ENCODE assay signal across 29 mouse cellular contexts in genomic region chr16:81170828-81171227, GRCm38 (mm10). TPM values are rescaled to one million over a fixed set of nuclear protein-coding genes. Genes with fewer than 3 reads are reported as not detected.
DNase-seq lines count a peak whose midpoint lies in the region; ATAC-seq and TF ChIP-seq lines count a peak whose summit lies in the region.
"Had no signal": no experiment of that assay in that cellular context is flagged by ENCODE, and none has a peak within 500 bp of the region (broad histone marks: within the 10 kb centered on the region; RNA-seq: fewer than 3 reads in every experiment).

No protein-coding gene starts in this region.

- no peaks in the 10 kb centered on the region for H3K9me3 ChIP-seq in forebrain, embryonic 13.5 days (replicated peaks)
- H3K9me3 ChIP-seq in forebrain, embryonic 10.5 days = no peaks in the 10 kb centered on the region
- no peaks in the 10 kb centered on the region for H3K9me3 ChIP-seq in hindbrain, postnatal 0 days (ENCODE audit: low read length)
- H3K9me3 ChIP-seq in hindbrain, embryonic 16.5 days (ENCODE audit: control insufficient read depth, low read length) = no peaks in the 10 kb centered on the region
- no peaks in the 10 kb centered on the region for H3K9me3 ChIP-seq in midbrain, embryonic 14.5 days (ENCODE audit: control insufficient read depth, low read length)
- H3K9me3 ChIP-seq in midbrain, embryonic 10.5 days (replicated peaks) = no peaks in the 10 kb centered on the region
- no peaks in the 10 kb centered on the region for H3K9me3 ChIP-seq in midbrain, embryonic 16.5 days (replicated peaks; ENCODE audit: control insufficient read depth, low read length, poor library complexity, severe bottlenecking)
- H3K9me3 ChIP-seq in midbrain, embryonic 11.5 days (ENCODE audit: control insufficient read depth, low read length) = no peaks in the 10 kb centered on the region
- H3K9me3 ChIP-seq: embryonic facial prominence, embryonic 13.5 days; embryonic facial prominence, embryonic 15.5 days; G1E had no signal

- no peak overlapping the region for H3K4me3 ChIP-seq in forebrain, embryonic 13.5 days
- no peak overlapping the region for H3K4me3 ChIP-seq in forebrain, embryonic 10.5 days
- no peak overlapping the region for H3K4me3 ChIP-seq in hindbrain, postnatal 0 days (ENCODE audit: low read length)
- H3K4me3 ChIP-seq in hindbrain, embryonic 16.5 days (ENCODE audit: low read length) = no peak overlapping the region
- no peak overlapping the region for H3K4me3 ChIP-seq in midbrain, embryonic 14.5 days (replicated peaks; ENCODE audit: low read depth, low read length)
- no peak overlapping the region for H3K4me3 ChIP-seq in midbrain, embryonic 10.5 days
- no peak overlapping the region for H3K4me3 ChIP-seq in midbrain, embryonic 16.5 days (ENCODE audit: low read depth, low read length)
- H3K4me3 ChIP-seq in midbrain, embryonic 11.5 days (ENCODE audit: low read depth, low read length) = no peak overlapping the region
- H3K4me3 ChIP-seq: embryonic facial prominence, embryonic 13.5 days; embryonic facial prominence, embryonic 15.5 days; erythroblast, embryonic 14.5 days had no signal

- 0 out of 2 replicates have a peak, but pooled peaks have one; percentile 27 for ATAC-seq in forebrain, embryonic 13.5 days
- no peak for ATAC-seq in hindbrain, postnatal 0 days
- ATAC-seq in hindbrain, embryonic 16.5 days = no peak
- no peak for ATAC-seq in midbrain, embryonic 14.5 days (ENCODE audit: low FRiP score, low TSS enrichment)
- ATAC-seq in midbrain, embryonic 16.5 days = peak; percentile 73; the same call in 1 of the 2 replicates
- no peak for ATAC-seq in midbrain, embryonic 11.5 days (ENCODE audit: low FRiP score)
- ATAC-seq: activated CD4-positive, CD25-positive, alpha-beta regulatory T cell, adult 4 months; CD4-positive, CD25-positive, alpha-beta regulatory T cell, adult 4 months; forebrain, embryonic 16.5 days; Patski had no signal

- no peak for DNase-seq in forebrain, embryonic 10.5 days (ENCODE audit: extremely low spot score, low spot score)
- peak; percentile 5 for DNase-seq in hindbrain, postnatal 0 days (ENCODE audit: low spot score)
- peak; percentile 14 for DNase-seq in midbrain, embryonic 14.5 days
- no peak for DNase-seq in midbrain, embryonic 10.5 days (ENCODE audit: low spot score)
- no peak for DNase-seq in midbrain, embryonic 11.5 days (ENCODE audit: low spot score, missing footprints)
- DNase-seq: adrenal gland, adult 8-10 months; adrenal gland, postnatal 14 days; adrenal gland, postnatal 36 days; B cell, adult 2 months; cerebellum, adult 11 months; cerebellum, adult 18-20 months; cerebellum, adult 8-10 months; cerebellum, adult 9-11 months; cerebellum, postnatal 14 days; cerebellum, postnatal 36 days; embryo, embryonic 11 days had no signal

- H3K27me3 ChIP-seq in forebrain, embryonic 13.5 days = no peaks in the 10 kb centered on the region
- H3K27me3 ChIP-seq in forebrain, embryonic 10.5 days (ENCODE audit: poor library complexity, severe bottlenecking) = no peaks in the 10 kb centered on the region
- no peaks in the 10 kb centered on the region for H3K27me3 ChIP-seq in hindbrain, postnatal 0 days (ENCODE audit: insufficient read depth, low read length)
- no peaks in the 10 kb centered on the region for H3K27me3 ChIP-seq in hindbrain, embryonic 16.5 days (replicated peaks; ENCODE audit: control insufficient read depth, insufficient read depth, low read length)
- no peaks in the 10 kb centered on the region for H3K27me3 ChIP-seq in midbrain, embryonic 14.5 days (ENCODE audit: control insufficient read depth, insufficient read depth, low read length)
- H3K27me3 ChIP-seq in midbrain, embryonic 10.5 days (ENCODE audit: low read depth, poor library complexity, severe bottlenecking) = no peaks in the 10 kb centered on the region
- no peaks in the 10 kb centered on the region for H3K27me3 ChIP-seq in midbrain, embryonic 16.5 days (ENCODE audit: control insufficient read depth, insufficient read depth, low read depth, low read length)
- H3K27me3 ChIP-seq in midbrain, embryonic 11.5 days (ENCODE audit: control insufficient read depth, insufficient read depth, low read length) = no peaks in the 10 kb centered on the region
- H3K27me3 ChIP-seq: CH12.LX; embryonic facial prominence, embryonic 13.5 days; embryonic facial prominence, embryonic 15.5 days; Patski had no signal

- H3K4me1 ChIP-seq in forebrain, embryonic 13.5 days = no peaks in the 10 kb centered on the region
- no peaks in the 10 kb centered on the region for H3K4me1 ChIP-seq in forebrain, embryonic 10.5 days
- no peaks in the 10 kb centered on the region for H3K4me1 ChIP-seq in hindbrain, postnatal 0 days (ENCODE audit: insufficient read depth, low read length)
- no peaks in the 10 kb centered on the region for H3K4me1 ChIP-seq in hindbrain, embryonic 16.5 days (ENCODE audit: control insufficient read depth, insufficient read depth, low read depth, low read length)
- H3K4me1 ChIP-seq in midbrain, embryonic 14.5 days (ENCODE audit: control insufficient read depth, insufficient read depth, low read length) = no peaks in the 10 kb centered on the region
- no peaks in the 10 kb centered on the region for H3K4me1 ChIP-seq in midbrain, embryonic 10.5 days
- no peaks in the 10 kb centered on the region for H3K4me1 ChIP-seq in midbrain, embryonic 16.5 days (ENCODE audit: control insufficient read depth, insufficient read depth, low read length)
- H3K4me1 ChIP-seq in midbrain, embryonic 11.5 days (ENCODE audit: control insufficient read depth, insufficient read depth, low read length) = no peaks in the 10 kb centered on the region
- H3K4me1 ChIP-seq: embryonic facial prominence, embryonic 13.5 days; embryonic facial prominence, embryonic 15.5 days had no signal

- no peak overlapping the region for H3K4me2 ChIP-seq in forebrain, embryonic 13.5 days
- no peak overlapping the region for H3K4me2 ChIP-seq in hindbrain, postnatal 0 days (ENCODE audit: low read depth, low read length)
- no peak overlapping the region for H3K4me2 ChIP-seq in hindbrain, embryonic 16.5 days (ENCODE audit: low read length)
- no peak overlapping the region for H3K4me2 ChIP-seq in midbrain, embryonic 14.5 days (ENCODE audit: low read length)
- no peak overlapping the region for H3K4me2 ChIP-seq in midbrain, embryonic 16.5 days (ENCODE audit: low read length)
- no peak overlapping the region for H3K4me2 ChIP-seq in midbrain, embryonic 11.5 days
- H3K4me2 ChIP-seq: embryonic facial prominence, embryonic 13.5 days; embryonic facial prominence, embryonic 15.5 days had no signal

- WGBS in forebrain, embryonic 13.5 days = 63% methylated on average over 2 of the region's 2 CpGs
- WGBS in forebrain, embryonic 10.5 days = 86% methylated on average over 2 of the region's 2 CpGs
- WGBS in hindbrain, postnatal 0 days = 63% methylated on average over 2 of the region's 2 CpGs
- 76% methylated on average over 2 of the region's 2 CpGs for WGBS in hindbrain, embryonic 16.5 days
- 61% methylated on average over 2 of the region's 2 CpGs for WGBS in midbrain, embryonic 14.5 days
- 77% methylated on average over 2 of the region's 2 CpGs for WGBS in midbrain, embryonic 10.5 days
- WGBS in midbrain, embryonic 16.5 days = 61% methylated on average over 2 of the region's 2 CpGs
- WGBS in midbrain, embryonic 11.5 days = 80% methylated on average over 2 of the region's 2 CpGs

- H3K36me3 ChIP-seq in forebrain, embryonic 13.5 days (ENCODE audit: poor library complexity, severe bottlenecking) = no peaks in the 10 kb centered on the region
- no peaks in the 10 kb centered on the region for H3K36me3 ChIP-seq in forebrain, embryonic 10.5 days (replicated peaks)
- H3K36me3 ChIP-seq in hindbrain, postnatal 0 days (ENCODE audit: insufficient read depth, low read length) = no peaks in the 10 kb centered on the region
- no peaks in the 10 kb centered on the region for H3K36me3 ChIP-seq in hindbrain, embryonic 16.5 days (ENCODE audit: control insufficient read depth, insufficient read depth, low read length)
- no peaks in the 10 kb centered on the region for H3K36me3 ChIP-seq in midbrain, embryonic 14.5 days (ENCODE audit: control insufficient read depth, insufficient read depth, low read length)
- no peaks in the 10 kb centered on the region for H3K36me3 ChIP-seq in midbrain, embryonic 10.5 days
- H3K36me3 ChIP-seq in midbrain, embryonic 16.5 days (ENCODE audit: control insufficient read depth, insufficient read depth, low read length) = no peaks in the 10 kb centered on the region
- no peaks in the 10 kb centered on the region for H3K36me3 ChIP-seq in midbrain, embryonic 11.5 days (ENCODE audit: control insufficient read depth, insufficient read depth, low read length)
- H3K36me3 ChIP-seq: embryonic facial prominence, embryonic 13.5 days; embryonic facial prominence, embryonic 15.5 days; G1E had no signal

- no peak overlapping the region for H3K27ac ChIP-seq in forebrain, embryonic 13.5 days
- H3K27ac ChIP-seq in forebrain, embryonic 10.5 days = no peak overlapping the region
- H3K27ac ChIP-seq in hindbrain, postnatal 0 days = no peak overlapping the region
- no peak overlapping the region for H3K27ac ChIP-seq in hindbrain, embryonic 16.5 days (ENCODE audit: low read depth, low read length)
- H3K27ac ChIP-seq in midbrain, embryonic 14.5 days (replicated peaks; ENCODE audit: low read depth, low read length) = no peak overlapping the region
- no peak overlapping the region for H3K27ac ChIP-seq in midbrain, embryonic 10.5 days (replicated peaks)
- no peak overlapping the region for H3K27ac ChIP-seq in midbrain, embryonic 16.5 days (ENCODE audit: low read length)
- H3K27ac ChIP-seq in midbrain, embryonic 11.5 days (ENCODE audit: low read depth, low read length) = no peak overlapping the region
- H3K27ac ChIP-seq: embryonic facial prominence, embryonic 13.5 days; embryonic facial prominence, embryonic 15.5 days had no signal

- H3K9ac ChIP-seq in forebrain, embryonic 13.5 days = no peak overlapping the region
- no peak overlapping the region for H3K9ac ChIP-seq in hindbrain, postnatal 0 days (replicated peaks; ENCODE audit: low read length)
- H3K9ac ChIP-seq in hindbrain, embryonic 16.5 days (ENCODE audit: low read depth, low read length) = no peak overlapping the region
- H3K9ac ChIP-seq in midbrain, embryonic 14.5 days (replicated peaks; ENCODE audit: low read length) = no peak overlapping the region
- no peak overlapping the region for H3K9ac ChIP-seq in midbrain, embryonic 16.5 days (ENCODE audit: low read depth, low read length)
- H3K9ac ChIP-seq in midbrain, embryonic 11.5 days (ENCODE audit: low read length) = no peak overlapping the region
- H3K9ac ChIP-seq: embryonic facial prominence, embryonic 13.5 days; embryonic facial prominence, embryonic 15.5 days had no signal

- TF ChIP-seq CTCF in hindbrain, postnatal 0 days (IDR thresholded peaks at IDR 0.05; ENCODE audit: low read depth) = no peak

RNA-seq across cellular contexts. Expression of gene Ncam2, which starts 29.7 kb away (rescaled TPM):
- polyA plus RNA-seq in forebrain, embryonic 13.5 days (2015; fragmentation: Nextera tagmentation; extraction: Ambion mirVana) = 5.7 and 7.5 TPM in 2 replicates
- polyA plus RNA-seq in forebrain, embryonic 10.5 days (2016; fragmentation: Nextera tagmentation; extraction: Ambion mirVana) = 0.50 and 0.95 TPM in 2 replicates
- total RNA-seq in hindbrain, postnatal 0 days (2014; rRNA removed) = 54.0 and 54.6 TPM in 2 replicates
- 26.8 and 28.1 TPM in 2 replicates for polyA plus RNA-seq in hindbrain, postnatal 0 days (2015; fragmentation: Nextera tagmentation; extraction: Ambion mirVana)
- polyA plus RNA-seq in hindbrain, embryonic 16.5 days (2015; fragmentation: Nextera tagmentation; extraction: Ambion mirVana) = 25.0 and 28.6 TPM in 2 replicates
- polyA plus RNA-seq in midbrain, embryonic 14.5 days (2014; fragmentation: Nextera tagmentation; extraction: Ambion mirVana) = 24.2 and 25.0 TPM in 2 replicates
- polyA plus RNA-seq in midbrain, embryonic 10.5 days (2016; fragmentation: Nextera tagmentation; extraction: Ambion mirVana) = 1.3 and 2.4 TPM in 2 replicates
- 24.8 and 26.9 TPM in 2 replicates for polyA plus RNA-seq in midbrain, embryonic 16.5 days (2015; fragmentation: Nextera tagmentation; extraction: Ambion mirVana)
- 3.5 and 3.7 TPM in 2 replicates for polyA plus RNA-seq in midbrain, embryonic 11.5 days (2014; fragmentation: Nextera tagmentation; extraction: Ambion mirVana)
- total RNA-seq: CH12.LX; common myeloid progenitor, adult 5-6 weeks had no signal
- polyA plus RNA-seq: activated CD4-positive, CD25-positive, alpha-beta regulatory T cell, adult 4 months; erythroblast, embryonic 14.5 days; G1E; Patski had no signal

Comparison
In these comparisons a context has a peak if more than half of its experiments do, and no peak if none do; other contexts are left out.
1. ATAC-seq: peak in forebrain, embryonic 13.5 days (single experiment) and midbrain, embryonic 16.5 days (single experiment); none in hindbrain, postnatal 0 days (single experiment), hindbrain, embryonic 16.5 days (single experiment), midbrain, embryonic 14.5 days (single experiment) and midbrain, embryonic 11.5 days (single experiment).
2. DNase-seq: peak in hindbrain, postnatal 0 days (single experiment) and midbrain, embryonic 14.5 days (single experiment); none in forebrain, embryonic 10.5 days (single experiment), midbrain, embryonic 10.5 days (single experiment) and midbrain, embryonic 11.5 days (single experiment).